Mouse (Mus musculus) heart, embryonic 16.5 days (tissue): Measurements from ENCODE around the gene Lpxn. TPM values are rescaled to one million over a fixed set of nuclear protein-coding genes. Genes with fewer than 3 reads are reported as not detected.

Experiments
- polyA plus RNA-seq: library from polyadenylated mRNA; unstranded; fragments of >200 nt; fragmentation: Nextera tagmentation; extraction: Ambion mirVana; gene quantifications from 2 replicates; pipeline ENCODE4 v1.2.1, GENCODE M21; 2015

The Lpxn gene
- polyA plus RNA-seq, 1 experiment from 2014 or later: 4.9 TPM

Other genes starting within 250 kb of the Lpxn start
- not detected in 2 replicates for gene Gm4952, start 196.2 kb upstream of the Lpxn start, polyA plus RNA-seq
- gene Glyat, start 162.9 kb upstream of the Lpxn start, polyA plus RNA-seq: not detected in 2 replicates
- gene Olfr1442, start 125.8 kb upstream of the Lpxn start, polyA plus RNA-seq: not detected in 2 replicates
- gene Olfr1443, start 118.1 kb upstream of the Lpxn start, polyA plus RNA-seq: not detected in 2 replicates
- gene Keg1, start 100.4 kb upstream of the Lpxn start, polyA plus RNA-seq: not detected in 2 replicates
- gene Cntf, start 30.6 kb upstream of the Lpxn start, polyA plus RNA-seq: 1.0 TPM in 2 replicates
- 9.9 and 10.5 TPM in 2 replicates for gene Zfp91, start 67 bp upstream of the Lpxn start, polyA plus RNA-seq
- not detected in 2 replicates for gene Gm5244, start 50.5 kb downstream of the Lpxn start, polyA plus RNA-seq
- not detected in 2 replicates for gene Olfr1444, start 61.1 kb downstream of the Lpxn start, polyA plus RNA-seq
- not detected in 2 replicates for gene Olfr1445, start 87.7 kb downstream of the Lpxn start, polyA plus RNA-seq
- gene Olfr1446, start 97.3 kb downstream of the Lpxn start, polyA plus RNA-seq: not detected in 2 replicates
- not detected in 2 replicates for gene Olfr1447, start 107.5 kb downstream of the Lpxn start, polyA plus RNA-seq
- not detected in 2 replicates for gene Olfr1448, start 128.2 kb downstream of the Lpxn start, polyA plus RNA-seq
- not detected in 2 replicates for gene Olfr1449, start 134.6 kb downstream of the Lpxn start, polyA plus RNA-seq
- not detected in 2 replicates for gene Olfr1450, start 154.1 kb downstream of the Lpxn start, polyA plus RNA-seq
- gene Olfr1451, start 198.8 kb downstream of the Lpxn start, polyA plus RNA-seq: not detected in 2 replicates
- gene Olfr1453, start 232.1 kb downstream of the Lpxn start, polyA plus RNA-seq: not detected in 2 replicates